Mouse (Mus musculus) liver, embryonic 14.5 days (tissue): ENCODE data around the gene Coch. TPM values are rescaled to one million over a fixed set of nuclear protein-coding genes. Genes with fewer than 3 reads are reported as not detected.

Source experiments
- ATAC-seq: fragments of 200-750 bp; cut with Nextera tagmentation; 2 replicates; pipeline ENCODE4 v1.8.0; 2017; ENCODE audit warnings: moderate number of reproducible peaks, mild to moderate bottlenecking, moderate library complexity; ENCODE audit not compliant: insufficient read depth
- DNase-seq, 3 experiments: peaks; one replicate each; pipeline ENCODE4 v3.0.0-alpha.2; 2012 to 2013; ENCODE audit warnings: low read depth in 3 of 3, low spot score in 3 of 3
- H3K27ac ChIP-seq: fragments of 300-500 bp; sonication (generic); 2 replicates; pipeline ENCODE4 v1.5.1; 2014; ENCODE audit warnings: moderate library complexity, mild to moderate bottlenecking, control low read depth, inconsistent platforms
- H3K27me3 ChIP-seq: fragments of 300-500 bp; sonication (generic); 2 replicates; pipeline ENCODE4 v1.6.1; 2014; ENCODE audit warnings: mild to moderate bottlenecking, low read length, moderate library complexity; ENCODE audit not compliant: control insufficient read depth, insufficient read depth
- H3K36me3 ChIP-seq: fragments of 300-500 bp; sonication (generic); replicated peaks from 2 replicates; pipeline ENCODE4 v1.6.1; 2014; ENCODE audit warnings: low read depth; ENCODE audit not compliant: control insufficient read depth, insufficient read depth
- H3K4me1 ChIP-seq, 2 experiments: fragments of 200-500 bp in 1 of 2; fragments of 300-500 bp in 1 of 2; sonication (generic) in 1 of 2; replicated peaks; 2 replicates each; pipeline ENCODE4 v1.6.1; 2012 to 2014; ENCODE audit warnings: antibody characterized with exemption in 1 of 2, inconsistent platforms in 1 of 2, low read length in 1 of 2; ENCODE audit not compliant: control insufficient read depth in 2 of 2, insufficient read depth in 2 of 2
- H3K4me2 ChIP-seq: fragments of 300-500 bp; sonication (generic); 2 replicates; pipeline ENCODE4 v1.6.1; 2014; ENCODE audit warnings: low read depth, mild to moderate bottlenecking, control low read depth, moderate library complexity
- H3K4me3 ChIP-seq, 2 experiments: fragments of 200-500 bp in 1 of 2; fragments of 300-500 bp in 1 of 2; sonication (generic) in 1 of 2; 2 replicates each; pipeline ENCODE4 v1.5.1; 2012 to 2014; ENCODE audit warnings: low read depth in 2 of 2, low read length in 2 of 2, mild to moderate bottlenecking in 2 of 2, control low read depth in 1 of 2, inconsistent platforms in 1 of 2, moderate library complexity in 1 of 2; ENCODE audit not compliant: insufficient read depth in 1 of 2
- H3K9ac ChIP-seq: fragments of 300-500 bp; sonication (generic); replicated peaks from 2 replicates; pipeline ENCODE4 v1.6.1; 2014; ENCODE audit warnings: mild to moderate bottlenecking, control low read depth, moderate library complexity
- H3K9me3 ChIP-seq: fragments of 300-500 bp; sonication (generic); 2 replicates; pipeline ENCODE4 v1.6.1; 2016; ENCODE audit warnings: low read length, mixed read lengths; ENCODE audit not compliant: control insufficient read depth
- CTCF ChIP-seq: IDR thresholded peaks from 2 replicates; pipeline ENCODE4 v1.5.1; 2016; ENCODE audit warnings: antibody characterized with exemption, low read depth, control low read depth
- EP300 ChIP-seq: IDR thresholded peaks from 2 replicates; pipeline ENCODE4 v1.6.1; 2016; ENCODE audit warnings: antibody characterized with exemption, low read depth
- whole genome bisulfite sequencing: fragments of 180-500 bp; shearing (Covaris S2); extraction: QIAGEN DNeasy Blood & Tissue Kit; methylation state at CpG from one replicate; pipeline ENCODE4 v1.1.7; 2014; ENCODE audit not compliant: insufficient replicate concordance; 5-methylcytosine and 5-hydroxymethylcytosine counted together
- polyA plus RNA-seq, 2 experiments: library from polyadenylated mRNA; depleted of rRNA in 1 of 2; stranded (reverse) in 1 of 2; unstranded in 1 of 2; fragments of >200 nt; fragmentation: Nextera tagmentation in 1 of 2; extraction: Ambion mirVana in 1 of 2; gene quantifications; 2 replicates each; pipeline versions ENCODE4 v1.2.1 to v1.2.3; 2012 to 2014

Coch gene
- 0.02 and 0.03 TPM in 2 replicates for polyA plus RNA-seq (2012; rRNA removed)
- 0.08 TPM in 1 of 2 replicates, not detected in the other for polyA plus RNA-seq (2014; fragmentation: Nextera tagmentation; extraction: Ambion mirVana)

DNA sequence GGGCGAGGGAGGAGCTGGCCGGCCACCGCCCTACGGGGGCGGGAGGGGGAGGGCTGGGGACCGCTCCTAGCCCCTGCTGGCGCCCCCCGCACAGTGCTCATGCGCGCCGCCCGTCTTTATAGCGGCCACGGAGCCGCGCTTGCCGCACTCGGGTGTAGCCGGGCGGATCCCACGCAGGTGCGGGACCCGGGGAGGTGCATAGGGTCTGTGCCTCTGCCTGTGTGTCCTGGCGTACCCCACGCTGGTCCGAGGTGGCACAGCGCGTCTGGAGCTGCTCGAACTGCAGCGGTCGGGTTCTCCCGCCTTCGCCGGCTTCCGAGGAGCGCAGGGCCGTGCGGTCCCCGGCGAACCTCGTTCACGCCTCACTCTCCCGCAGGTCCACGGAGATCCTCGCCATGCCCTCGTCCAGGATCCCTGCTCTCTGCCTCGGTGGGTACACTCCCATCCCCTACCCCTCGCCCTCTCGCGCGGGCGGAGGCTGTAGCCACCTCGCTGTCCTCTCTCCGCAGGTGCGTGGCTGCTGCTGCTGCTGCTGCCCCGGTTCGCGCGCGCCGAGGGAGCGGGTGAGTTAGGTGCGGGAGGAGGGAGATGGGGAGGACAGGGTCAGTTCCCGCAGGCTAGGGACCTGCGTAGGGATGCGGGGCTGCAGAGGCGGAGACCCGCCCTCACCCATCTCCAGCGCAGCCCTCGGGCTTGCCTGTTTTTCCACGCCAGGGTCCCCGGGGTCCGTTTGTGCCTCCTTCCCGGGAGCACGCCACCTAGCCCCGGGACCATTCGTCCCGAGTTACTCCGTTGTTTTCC, at the start of gene Coch:
Gene Coch (plus strand): TSS at position 113 of the 801 bp plus-strand sequence.
- Histone ChIP-seq H3K4me1 (no peaks in the 10 kb centered on the region), H3K4me3 (peak within 1 kb of the TSS; percentile 33 to 41), H3K36me3 (no peaks in the 10 kb centered on the region), H3K9ac (no peak within 1 kb of the TSS), H3K9me3 (no peaks in the 10 kb centered on the region), H3K27me3 (peaks cover 48% of the 10 kb centered on the region), H3K27ac (no peak within 1 kb of the TSS), H3K4me2 (peak within 1 kb of the TSS; percentile 55)
- no peak for ATAC-seq
- WGBS = under 1% methylated on average over 68 of the region's 79 CpGs
- no peak for DNase-seq
- no peak for TF ChIP-seq EP300
- TF ChIP-seq CTCF = no peak

DNA sequence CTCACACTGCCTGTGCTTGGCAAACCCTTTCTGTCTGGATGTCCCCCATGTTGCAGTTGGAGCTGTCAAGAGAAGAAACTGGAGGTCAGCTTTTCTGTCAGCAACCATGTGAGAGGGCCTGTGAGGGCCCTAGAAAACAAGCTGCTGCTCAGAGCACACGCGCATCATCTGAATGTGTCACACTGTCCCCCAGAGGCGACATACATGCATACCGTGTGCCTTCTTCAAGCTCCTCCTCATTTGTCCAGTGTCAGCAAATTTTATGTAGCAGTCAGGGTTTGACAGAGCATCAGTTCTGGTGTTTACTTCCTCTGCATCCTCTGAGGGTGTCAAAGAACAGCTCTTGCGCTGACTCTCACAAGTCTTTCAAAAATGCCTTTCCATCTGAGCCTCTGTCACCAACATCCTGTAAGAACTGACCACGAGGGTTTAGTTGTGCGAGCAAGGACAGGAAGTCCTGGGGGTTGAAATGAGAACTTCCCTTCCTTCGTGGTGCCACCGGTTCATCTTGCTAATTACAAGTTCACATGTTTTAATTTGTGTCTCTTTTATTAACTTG, 49.7 kb upstream of the Coch start:
- Histone ChIP-seq H3K4me1 (no peaks in the 10 kb centered on the region), H3K27me3 (no peaks in the 10 kb centered on the region), H3K4me2 (no peak overlapping the region), H3K9me3 (no peaks in the 10 kb centered on the region), H3K36me3 (no peaks in the 10 kb centered on the region), H3K4me3 (no peak overlapping the region), H3K9ac (no peak overlapping the region), H3K27ac (no peak overlapping the region)
- DNase-seq (no peak), ATAC-seq (no peak)
- TF ChIP-seq EP300 = no peak
- TF ChIP-seq CTCF = no peak
- 34% methylated on average over 9 of the region's 9 CpGs for whole genome bisulfite sequencing

DNA sequence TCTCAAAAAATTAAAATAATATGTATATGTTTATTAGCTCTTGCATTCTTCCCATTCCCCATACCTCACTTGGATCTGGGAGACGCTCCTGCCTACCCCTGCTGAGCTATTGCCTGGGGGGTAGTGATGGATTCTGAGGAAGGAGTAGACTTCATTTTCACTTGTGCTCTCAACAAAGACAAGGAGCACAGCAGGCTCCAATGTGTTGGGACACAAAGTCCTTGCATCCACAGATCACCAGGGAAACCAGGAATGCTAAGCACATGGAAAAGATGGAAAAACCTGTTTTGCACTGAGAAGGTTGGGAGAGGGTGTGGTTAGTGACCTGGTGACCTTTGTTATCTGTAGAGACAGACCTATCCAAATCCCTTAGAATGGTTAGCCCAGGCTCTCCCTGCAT, 38.1 kb upstream of the Coch start:
- H3K36me3 ChIP-seq = no peaks in the 10 kb centered on the region
- 43% methylated on average over 1 of the region's 1 CpGs for WGBS

DNA sequence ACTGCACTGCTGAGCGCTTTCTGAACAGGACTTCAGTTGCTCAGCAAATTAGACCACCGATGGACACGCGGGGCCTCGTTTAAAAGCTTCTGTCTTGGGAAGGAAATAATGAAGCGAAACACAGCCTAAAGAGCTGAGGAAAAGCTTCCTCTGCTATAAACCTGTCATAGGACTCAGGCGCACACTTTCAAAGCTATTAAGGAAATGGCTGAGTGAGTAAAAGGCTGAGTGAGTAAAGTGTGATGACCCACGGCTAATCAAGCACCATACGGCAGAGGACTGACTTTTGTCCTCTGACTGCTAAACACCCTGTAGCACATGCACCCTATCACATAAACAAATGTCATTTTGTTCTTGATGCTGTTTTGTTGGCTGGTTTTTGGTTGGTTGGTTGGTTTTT, 31.7 kb upstream of the Coch start:
- no peak for ATAC-seq
- Histone ChIP-seq H3K4me3 (no peak overlapping the region), H3K36me3 (no peaks in the 10 kb centered on the region), H3K9ac (no peak overlapping the region), H3K4me2 (no peak overlapping the region), H3K4me1 (no peaks in the 10 kb centered on the region), H3K27me3 (no peaks in the 10 kb centered on the region), H3K27ac (no peak overlapping the region), H3K9me3 (no peaks in the 10 kb centered on the region)
- DNase-seq = no peak
- no peak for TF ChIP-seq CTCF
- TF ChIP-seq EP300 = no peak
- 67% methylated on average over 9 of the region's 9 CpGs for WGBS

More for the DNA sequence above, 38.1 kb upstream of the Coch start:
- no peaks in the 10 kb centered on the region for H3K9me3 ChIP-seq
- no peak overlapping the region for H3K27ac ChIP-seq
- TF ChIP-seq CTCF (no peak), EP300 (no peak)
- no peak overlapping the region for H3K4me2 ChIP-seq
- H3K27me3 ChIP-seq = no peaks in the 10 kb centered on the region
- ATAC-seq = no peak
- H3K4me1 ChIP-seq = no peaks in the 10 kb centered on the region
- H3K9ac ChIP-seq = no peak overlapping the region
- H3K4me3 ChIP-seq = no peak overlapping the region
- no peak for DNase-seq

DNA sequence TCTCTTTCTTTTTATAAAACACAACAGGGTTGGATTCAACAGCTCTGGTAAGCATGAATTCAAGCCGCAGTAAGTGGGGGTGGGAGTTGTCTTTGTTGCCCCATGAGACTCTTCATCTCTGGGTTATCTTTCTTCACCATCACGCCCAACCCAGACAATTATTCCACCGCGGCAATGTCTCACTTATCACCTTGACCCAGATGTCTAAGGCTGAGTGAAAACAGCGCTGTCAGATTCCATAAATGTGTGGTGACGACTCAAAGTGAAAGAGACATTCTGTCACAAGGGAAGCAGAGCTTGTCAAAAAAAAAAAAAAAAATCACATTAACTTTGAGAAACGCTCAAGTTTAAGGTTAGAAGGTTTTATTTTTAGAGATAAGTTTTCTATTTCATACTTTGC, 25.9 kb upstream of the Coch start:
- Histone ChIP-seq H3K36me3 (no peaks in the 10 kb centered on the region), H3K27me3 (no peaks in the 10 kb centered on the region), H3K4me1 (peaks cover 0 to 4% of the 10 kb centered on the region in 2 experiments; a peak in 1 of 4 replicates), H3K4me3 (no peak overlapping the region), H3K9ac (no peak overlapping the region), H3K9me3 (no peaks in the 10 kb centered on the region), H3K27ac (no peak overlapping the region), H3K4me2 (no peak overlapping the region)
- DNase-seq (peak; percentile 9 to 31 (median 28)), ATAC-seq (peak; percentile 39; the same call in 1 of the 2 replicates)
- 24% methylated on average over 7 of the region's 7 CpGs for WGBS
- TF ChIP-seq EP300 (peak; percentile 19; the same call in 1 of the 2 replicates), CTCF (no peak)
